Mouse (Mus musculus): ENCODE data around the gene 1700019D03Rik.

- TF ChIP-seq GATA1 (IDR thresholded peaks at IDR 0.05; ENCODE audit: borderline replicate concordance, low read length) (no peak), FLI1 (IDR thresholded peaks at IDR 0.05; ENCODE audit: low read length) (no peak)
Observed at GRCm38 (mm10) chr1:52954456-52954855, 65.5 kb downstream of the 1700019D03Rik start.

All from megakaryocyte, embryonic 14.5 days (primary cell).